Mouse (Mus musculus): ENCODE data around the gene Pxdc1.

Gene Pxdc1

DNA sequence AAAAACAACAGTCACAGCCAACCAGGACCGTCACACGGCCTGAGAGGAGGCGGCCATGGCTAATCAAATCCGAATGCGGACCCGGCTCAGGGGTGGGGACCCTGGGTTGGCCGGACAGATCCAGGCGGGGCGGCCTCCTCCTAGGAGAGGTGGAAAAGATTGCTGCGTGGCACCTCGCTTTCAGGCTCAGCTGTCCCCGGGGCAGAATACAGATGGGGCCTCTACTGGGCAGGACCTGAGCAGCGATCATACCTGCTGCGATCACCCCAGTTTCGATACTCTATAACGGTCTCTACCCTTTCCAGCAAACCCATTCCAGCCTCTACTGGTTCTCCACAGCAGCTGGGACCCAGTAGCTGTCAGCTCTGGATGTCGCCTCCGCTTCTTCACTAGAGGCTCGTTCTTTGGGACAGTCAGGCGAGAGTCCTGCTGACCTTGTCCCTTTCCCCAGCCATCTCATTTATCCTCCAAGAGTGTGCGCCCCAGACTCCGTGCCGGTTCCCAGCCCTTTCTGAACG, 1.8 kb downstream of the Pxdc1 start:
- DNase-seq (ENCODE audit: extremely low read depth, insufficient read length, low spot score) = no peak

DNA sequence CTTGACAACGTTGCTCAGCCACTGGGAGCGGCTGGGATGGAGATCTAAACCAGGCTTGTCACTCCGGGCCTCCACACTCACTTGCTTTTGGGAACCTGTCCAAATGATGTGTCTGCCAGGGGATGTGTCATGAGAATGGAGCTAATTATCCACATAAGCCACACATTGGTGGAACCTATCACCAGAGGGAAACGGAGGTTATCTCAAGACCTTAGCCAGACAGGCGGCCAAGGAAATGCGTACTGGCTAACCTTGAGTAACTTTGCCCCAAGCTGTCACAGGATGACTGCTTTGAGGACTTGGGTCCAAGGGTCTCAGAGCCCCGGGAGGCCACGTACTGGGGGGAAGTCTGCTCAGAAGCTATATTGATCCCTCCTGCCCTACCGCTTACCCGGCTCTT, 2.3 kb downstream of the Pxdc1 start:
- no peak for DNase-seq (ENCODE audit: extremely low read depth, insufficient read length, low spot score)

DNA sequence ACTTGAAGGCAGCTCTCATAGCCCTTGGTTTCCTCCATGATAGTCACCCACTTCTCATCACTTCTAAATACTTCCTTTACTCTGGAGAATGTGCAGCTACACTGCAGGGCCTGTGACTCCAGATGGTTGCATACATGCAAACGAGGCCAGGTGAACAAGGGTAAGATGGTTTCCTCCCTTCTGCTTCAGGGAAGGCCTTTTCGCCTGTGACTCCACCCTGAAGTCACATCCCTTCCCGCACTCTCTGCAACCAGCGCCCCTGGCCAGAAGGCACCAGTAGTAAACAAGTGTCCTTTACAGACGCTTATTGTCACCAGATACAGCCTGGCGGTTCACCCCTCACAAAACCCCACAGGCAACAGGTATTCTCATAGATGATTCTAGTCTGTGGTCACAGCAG, 2.9 kb downstream of the Pxdc1 start:
- no peak for DNase-seq (ENCODE audit: extremely low read depth, insufficient read length, low spot score)

DNA sequence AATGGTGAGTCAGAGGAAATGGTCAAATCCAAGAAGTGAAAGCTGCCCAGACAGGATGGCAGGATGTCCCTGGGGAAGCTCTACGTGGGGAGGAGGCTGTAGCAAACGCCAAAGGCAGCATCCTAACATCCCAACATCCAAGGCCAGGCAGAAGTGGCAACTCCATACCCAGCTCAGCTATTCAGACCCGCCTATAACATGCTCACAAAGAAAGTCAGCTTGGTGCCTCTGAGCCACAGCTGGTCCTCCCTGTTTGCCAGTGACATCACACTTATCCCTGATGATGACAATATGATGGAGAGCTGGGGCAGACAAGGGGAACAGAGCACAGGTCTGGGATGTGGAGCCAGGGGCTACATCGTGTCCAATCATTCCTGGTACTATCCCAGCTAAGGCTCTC, 5.5 kb downstream of the Pxdc1 start:
- no peak for DNase-seq (ENCODE audit: extremely low read depth, insufficient read length, low spot score)

DNA sequence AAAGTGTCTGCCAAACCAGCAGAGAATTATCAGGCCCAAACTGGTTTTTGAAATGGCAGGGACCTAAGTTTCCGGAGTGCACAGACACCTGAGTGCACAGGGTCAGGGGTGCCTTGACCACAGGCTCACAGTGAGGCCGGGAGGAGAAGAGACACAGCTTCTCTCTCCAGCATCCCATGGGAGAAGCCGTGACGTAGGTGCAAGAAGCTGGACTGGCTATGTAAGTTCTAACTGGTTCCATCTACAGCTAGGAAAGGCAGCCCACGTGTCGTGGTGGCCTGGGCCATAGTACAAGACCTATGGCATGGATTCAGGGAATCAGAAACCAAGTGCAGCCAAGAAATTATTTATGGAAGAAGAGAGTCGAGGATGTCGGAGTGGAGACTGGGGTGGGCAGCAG, 6.1 kb downstream of the Pxdc1 start:
- DNase-seq (ENCODE audit: extremely low read depth, insufficient read length, low spot score) = no peak

DNA sequence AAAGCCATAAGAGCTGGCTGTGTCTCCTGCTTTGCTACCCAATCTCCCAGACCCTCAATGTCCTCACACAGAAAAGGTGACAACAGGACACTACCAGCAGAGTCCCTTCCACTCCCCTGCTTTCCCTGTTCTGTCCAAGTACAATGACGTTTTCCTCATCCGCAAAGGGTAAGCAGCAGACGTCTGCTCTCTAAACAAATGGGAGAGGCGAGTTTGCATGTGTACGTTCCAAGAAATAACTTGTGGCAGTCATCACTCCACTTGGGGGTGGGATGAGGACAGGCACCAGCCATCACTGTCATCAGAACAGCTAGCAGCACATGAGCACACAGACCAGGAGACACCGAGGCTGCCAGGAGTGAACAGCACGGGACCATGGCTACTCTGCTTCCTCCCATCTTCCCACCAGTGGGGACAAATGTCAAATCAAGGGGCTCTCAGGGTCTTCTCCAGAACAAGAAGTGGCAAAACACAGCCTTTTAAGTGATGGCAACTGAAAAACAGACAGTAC, 7.0 kb downstream of the Pxdc1 start:
- no peak for DNase-seq (ENCODE audit: extremely low read depth, insufficient read length, low spot score)

DNA sequence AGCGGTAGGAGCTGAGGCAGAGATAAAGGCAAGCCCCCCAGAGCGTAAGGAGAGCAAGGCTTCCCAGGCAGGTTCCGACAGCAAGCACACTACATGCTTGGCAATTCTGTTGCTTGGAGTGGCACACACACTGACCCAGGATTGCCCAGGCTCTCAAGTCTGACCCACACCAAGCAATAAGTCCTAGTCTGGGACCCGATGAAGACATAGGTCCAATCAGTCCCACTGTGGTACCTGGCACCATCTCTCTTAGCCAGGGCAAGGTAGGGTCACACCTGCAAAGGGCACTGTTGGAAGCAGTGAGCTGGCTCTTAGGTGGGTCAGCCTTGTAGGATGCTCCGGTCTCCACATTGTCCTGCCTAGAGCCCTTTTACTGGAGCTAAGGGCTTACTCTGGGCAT, 7.8 kb downstream of the Pxdc1 start:
- DNase-seq (ENCODE audit: extremely low read depth, insufficient read length, low spot score) = no peak

DNA sequence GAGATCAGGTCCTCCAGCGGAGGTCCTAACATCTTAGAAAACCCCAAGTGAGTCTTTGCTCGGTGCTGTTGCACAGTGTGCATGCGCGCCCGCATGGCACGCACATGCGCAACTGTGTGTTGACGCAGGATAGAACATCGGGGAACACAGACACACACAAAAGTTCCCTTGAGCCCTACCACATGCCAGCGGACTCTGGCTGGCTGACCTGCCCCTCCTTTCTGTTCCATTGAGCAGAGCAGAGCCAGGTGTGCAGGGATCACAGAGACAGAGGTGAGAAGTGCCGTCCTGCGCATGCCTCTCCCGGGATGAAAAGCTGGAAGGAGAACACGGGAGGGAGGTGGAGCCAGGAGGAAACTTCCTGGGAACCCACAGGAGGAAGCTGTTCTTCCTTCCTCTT, 8.9 kb downstream of the Pxdc1 start:
- DNase-seq (ENCODE audit: extremely low read depth, insufficient read length, low spot score) = no peak

DNA sequence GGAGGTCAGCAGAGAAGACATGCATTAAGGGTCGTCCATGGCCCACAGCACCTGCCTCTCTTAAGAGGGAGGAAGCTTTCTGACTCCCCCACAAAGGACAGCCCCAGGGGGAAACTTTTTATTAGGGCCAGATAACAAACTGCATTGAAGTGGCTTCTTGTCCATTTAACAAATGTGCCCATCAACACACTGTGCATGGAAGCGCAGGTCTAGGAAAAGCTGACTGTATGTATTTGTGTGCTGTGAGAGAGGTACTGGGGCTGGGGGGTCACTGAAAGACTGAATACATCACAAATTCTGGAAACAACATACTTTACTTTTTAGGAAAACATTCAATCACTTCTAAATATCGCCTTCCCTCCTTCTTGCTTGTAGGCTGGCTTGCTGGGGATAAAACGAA, 9.4 kb downstream of the Pxdc1 start:
- no peak for DNase-seq (ENCODE audit: extremely low read depth, insufficient read length, low spot score)

DNA sequence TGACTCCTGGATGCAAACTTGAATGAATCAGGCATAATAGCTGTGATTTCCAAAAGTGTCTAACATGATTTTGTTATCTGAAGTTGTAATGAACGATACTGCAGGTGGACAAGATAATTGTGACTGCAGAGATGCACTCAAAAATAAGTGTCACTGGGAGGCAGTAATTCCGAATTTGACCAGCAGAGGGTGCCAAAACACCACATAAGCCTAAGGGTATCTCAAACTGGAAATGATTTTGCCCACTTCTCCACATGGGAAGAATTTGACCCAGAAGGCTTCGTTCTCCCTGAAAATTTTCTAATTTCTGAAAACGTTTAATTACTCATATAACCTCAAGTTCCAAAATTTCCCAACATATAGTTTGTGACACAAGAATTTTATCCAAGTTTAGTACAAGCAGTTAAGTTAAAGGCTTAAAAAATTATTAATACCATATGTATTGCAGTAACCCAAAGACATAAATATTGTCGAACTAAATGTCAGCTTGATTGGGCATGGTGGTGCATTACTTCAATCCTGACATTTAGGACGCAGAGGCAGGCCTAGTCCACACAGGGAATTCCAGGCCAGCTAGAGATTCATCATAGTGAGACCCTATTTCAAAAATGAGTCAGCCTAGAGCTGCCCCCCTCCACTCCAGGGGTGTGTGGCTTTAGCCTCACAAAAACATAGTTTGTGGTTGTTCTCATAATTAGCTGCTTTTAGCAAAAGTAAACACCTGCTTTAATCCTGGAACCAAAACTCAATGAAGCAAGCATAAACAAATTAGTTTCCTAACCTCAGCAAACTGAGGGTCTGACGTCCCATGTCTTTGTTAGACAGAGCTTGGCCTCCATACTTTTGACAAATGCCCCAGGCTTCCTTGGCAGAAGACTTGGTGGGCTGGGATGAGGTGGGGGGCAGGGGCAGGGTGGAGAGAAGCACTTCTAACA, 10.1 kb downstream of the Pxdc1 start:
- DNase-seq (ENCODE audit: extremely low read depth, insufficient read length, low spot score) = no peak

DNA sequence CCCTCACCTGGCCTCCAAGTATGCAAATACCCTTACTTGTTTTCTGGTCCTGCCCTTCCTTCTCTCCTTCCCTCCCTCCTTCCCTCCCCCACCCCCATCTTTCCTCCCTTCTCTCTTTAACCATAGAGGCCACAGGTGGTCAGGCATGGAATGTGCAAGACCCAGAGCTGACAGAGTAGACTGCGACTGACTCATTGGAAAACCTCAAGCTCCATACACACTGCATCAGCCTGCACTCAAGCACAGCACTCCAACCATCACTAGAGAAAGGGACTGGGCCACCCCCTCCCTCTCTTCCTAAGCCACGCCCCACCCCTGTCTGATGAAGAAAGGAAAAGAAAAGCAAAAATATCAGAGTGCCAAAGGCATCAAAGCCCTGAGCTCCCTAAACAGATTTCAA, 12.2 kb downstream of the Pxdc1 start:
- peak; percentile 71 for DNase-seq (ENCODE audit: extremely low read depth, insufficient read length, low spot score)

DNA sequence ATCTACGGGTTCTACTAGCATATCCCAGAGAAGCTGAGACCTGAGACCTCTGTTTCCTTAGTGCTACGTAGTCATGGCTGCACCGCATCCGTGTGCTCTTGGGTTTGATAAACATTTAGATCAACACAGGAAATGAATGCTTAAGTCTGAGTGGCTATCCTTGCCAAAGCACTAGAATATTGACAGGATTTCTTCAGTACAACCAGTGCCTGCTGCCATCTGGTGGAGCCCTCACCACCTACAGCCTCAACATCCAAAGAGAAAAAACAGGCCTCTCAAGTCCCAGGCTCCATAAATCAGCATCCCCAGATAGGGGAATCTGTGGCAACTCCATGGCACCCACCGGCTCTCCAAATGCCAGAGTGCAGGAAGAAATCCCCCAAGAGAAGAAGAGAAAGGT, 17.3 kb downstream of the Pxdc1 start:
- no peak for DNase-seq (ENCODE audit: extremely low read depth, insufficient read length, low spot score)

DNA sequence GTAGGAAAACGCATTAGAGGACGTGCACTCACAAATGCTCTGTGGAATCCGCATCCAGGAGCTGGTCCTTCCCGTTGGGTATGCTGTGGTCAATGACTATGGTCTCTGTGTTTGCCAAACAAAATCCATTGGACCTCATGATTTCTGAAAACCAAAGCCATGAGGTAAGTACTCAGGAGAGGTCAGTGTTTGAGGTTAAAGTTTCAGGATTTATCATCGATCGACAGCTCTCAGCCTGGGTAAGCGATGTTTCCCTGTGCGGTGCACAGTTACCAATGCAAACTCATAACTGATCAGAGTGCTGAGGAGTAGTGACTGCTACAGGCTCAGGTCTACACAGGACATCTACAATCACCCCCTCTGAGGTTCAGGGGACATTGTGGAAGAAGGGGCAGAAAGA, 23.0 kb downstream of the Pxdc1 start:
- DNase-seq (ENCODE audit: extremely low read depth, insufficient read length, low spot score) = no peak

DNA sequence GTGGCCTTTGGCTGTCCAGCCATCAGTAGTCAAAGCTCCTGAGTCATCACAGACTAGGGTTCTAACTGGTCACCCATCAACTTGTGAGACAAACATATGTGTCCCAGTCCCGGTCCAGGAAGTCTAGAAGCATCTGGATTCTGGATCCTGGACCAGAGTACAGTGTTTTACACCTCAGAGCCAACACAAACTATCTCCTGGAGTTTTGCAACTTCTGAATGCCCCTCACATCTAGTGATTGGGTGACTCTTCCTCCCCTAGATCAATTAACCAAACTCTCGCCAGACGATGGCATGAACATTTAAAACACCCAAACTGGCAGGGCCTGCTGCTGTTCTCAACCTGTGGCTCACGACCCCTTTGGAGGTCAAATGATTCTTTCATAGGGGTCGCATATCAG, 23.5 kb downstream of the Pxdc1 start:
- DNase-seq (ENCODE audit: extremely low read depth, insufficient read length, low spot score) = no peak

DNA sequence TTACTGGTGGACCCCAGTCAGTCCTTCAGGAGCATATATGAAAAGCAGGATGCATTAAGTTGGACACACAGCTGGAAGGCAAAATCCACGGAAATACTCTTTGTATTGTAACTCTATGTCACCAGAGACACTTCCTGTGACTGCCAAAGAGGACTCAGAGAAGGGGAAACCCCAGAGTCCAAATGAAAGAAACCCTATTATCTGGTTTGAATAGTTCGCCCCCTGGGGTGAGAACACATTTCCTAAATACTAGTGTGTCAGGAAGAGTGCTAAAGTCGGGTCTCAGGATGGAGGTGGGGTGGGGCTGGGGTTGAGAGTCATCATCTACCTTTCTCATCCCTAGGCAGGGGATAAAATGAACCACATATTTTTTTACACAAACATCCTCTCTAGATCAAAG, 25.8 kb downstream of the Pxdc1 start:
- DNase-seq (ENCODE audit: extremely low read depth, insufficient read length, low spot score) = no peak

DNA sequence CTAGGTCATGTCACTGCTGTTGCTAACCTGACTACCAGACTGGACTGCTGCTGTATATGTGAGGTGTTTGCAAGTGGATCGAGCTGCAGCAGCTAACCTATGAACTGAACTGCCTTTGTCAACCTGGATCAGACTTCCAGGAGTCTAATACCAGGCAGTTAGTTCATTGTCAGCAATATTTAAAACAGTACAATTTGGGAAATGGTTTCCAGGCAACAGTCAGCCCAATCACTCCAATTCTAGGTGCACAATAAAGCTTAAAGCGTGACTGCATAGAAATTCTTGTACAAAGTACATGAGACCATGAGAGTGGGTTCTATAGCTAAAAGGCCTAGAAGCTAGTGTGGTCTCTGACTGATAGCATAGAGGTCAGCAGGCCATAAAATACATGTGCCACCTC, 28.9 kb downstream of the Pxdc1 start:
- DNase-seq (ENCODE audit: extremely low read depth, insufficient read length, low spot score) = no peak

DNA sequence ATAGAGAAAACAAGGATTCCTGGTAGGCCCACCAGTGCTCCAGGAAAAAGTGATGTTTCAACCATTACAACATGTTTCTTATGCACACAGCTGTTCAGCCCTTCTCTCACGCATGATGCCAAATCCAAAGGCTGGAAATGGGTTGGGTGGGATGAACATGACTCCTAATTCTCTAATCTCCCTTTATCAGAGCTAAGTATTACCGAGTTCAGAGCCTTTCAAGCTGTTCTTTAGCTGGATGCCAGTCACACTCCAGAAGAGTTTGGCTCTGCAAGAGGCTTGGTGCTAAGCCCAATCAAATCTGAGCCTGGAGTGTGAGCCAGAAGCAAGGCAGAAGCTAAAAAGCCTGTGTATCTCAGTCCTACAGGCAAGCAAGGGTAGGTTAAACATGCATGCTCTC, 40.9 kb downstream of the Pxdc1 start:
- DNase-seq (ENCODE audit: extremely low read depth, insufficient read length, low spot score) = no peak

DNA sequence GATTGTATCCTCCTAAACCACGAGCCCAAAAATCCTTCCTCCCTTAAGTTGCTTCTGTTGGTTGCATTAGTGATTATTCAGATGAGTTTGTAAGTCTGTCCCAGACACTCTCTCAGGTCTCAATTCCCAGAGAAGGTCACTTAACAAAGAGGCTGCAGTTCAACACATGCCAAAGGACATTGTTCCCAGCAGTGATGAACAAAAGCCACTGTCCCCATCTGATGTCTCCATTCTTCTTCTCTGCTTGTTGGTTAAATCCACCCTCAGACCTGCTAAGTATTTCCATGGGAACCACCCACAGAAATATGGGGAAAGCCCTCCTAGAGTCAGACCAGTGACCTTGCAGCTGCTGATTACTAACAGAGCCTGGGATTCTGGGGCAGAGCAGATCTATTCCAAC, 43.6 kb downstream of the Pxdc1 start:
- DNase-seq (ENCODE audit: extremely low read depth, insufficient read length, low spot score) = no peak

DNA sequence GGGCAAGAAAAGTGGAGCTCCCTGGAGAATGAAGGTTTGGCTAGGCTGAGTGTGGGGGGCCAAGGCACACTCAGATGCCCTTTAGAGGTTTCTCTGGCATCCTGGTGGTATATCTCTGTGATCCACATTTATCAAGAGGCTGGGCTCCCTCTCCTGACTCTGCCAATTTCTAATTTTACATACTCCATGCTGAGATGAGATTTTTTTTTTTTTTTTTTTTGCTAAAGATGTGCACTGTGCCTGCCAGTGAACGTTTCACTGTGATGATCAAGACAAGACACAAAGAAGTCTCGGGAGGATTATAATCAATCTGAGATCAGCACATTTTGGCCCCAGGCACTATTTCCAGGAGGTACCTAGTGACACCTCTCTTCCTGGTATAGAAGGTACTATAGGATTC, 46.2 kb downstream of the Pxdc1 start:
- DNase-seq (ENCODE audit: extremely low read depth, insufficient read length, low spot score) = no peak

DNA sequence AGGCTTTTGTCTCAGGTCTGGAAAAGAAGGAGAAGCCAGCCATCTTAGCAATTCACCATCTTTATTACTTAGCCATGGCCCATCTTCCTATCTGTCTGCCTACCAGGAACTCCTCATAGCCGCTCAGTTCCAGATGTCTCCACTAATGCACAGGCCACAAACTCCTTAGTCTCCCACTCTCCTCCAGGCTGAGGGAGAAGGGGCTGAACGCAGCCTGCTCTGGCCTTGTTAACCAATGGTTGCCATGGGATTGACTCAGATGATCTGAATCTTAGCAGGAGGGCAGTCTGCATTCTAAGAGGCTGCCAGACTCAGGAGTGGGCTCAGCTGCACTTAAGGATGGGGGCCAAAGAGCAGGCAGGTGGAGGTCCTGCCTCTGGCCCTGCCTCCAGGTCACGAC, 47.4 kb downstream of the Pxdc1 start:
- no peak for DNase-seq (ENCODE audit: extremely low read depth, insufficient read length, low spot score)

DNA sequence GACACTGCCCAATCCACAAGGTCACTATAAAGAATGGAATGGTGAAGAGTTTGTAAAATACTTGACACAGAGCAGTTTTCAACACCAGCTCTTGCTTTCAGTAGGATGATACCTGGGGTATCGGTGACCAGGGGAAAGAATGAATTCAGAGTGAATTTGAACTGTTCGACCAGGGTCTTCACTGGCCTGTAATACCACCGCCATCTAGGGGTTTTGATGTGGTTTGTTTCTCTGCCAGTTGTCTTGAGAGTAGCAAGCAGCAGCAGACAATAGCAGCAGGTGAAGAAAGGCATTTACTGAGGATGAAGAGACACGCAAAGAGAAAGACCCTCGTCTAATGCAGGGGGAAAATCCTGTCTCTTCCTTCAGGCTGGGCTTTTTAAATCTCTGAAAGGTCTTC, 48.1 kb downstream of the Pxdc1 start:
- no peak for DNase-seq (ENCODE audit: extremely low read depth, insufficient read length, low spot score)

DNA sequence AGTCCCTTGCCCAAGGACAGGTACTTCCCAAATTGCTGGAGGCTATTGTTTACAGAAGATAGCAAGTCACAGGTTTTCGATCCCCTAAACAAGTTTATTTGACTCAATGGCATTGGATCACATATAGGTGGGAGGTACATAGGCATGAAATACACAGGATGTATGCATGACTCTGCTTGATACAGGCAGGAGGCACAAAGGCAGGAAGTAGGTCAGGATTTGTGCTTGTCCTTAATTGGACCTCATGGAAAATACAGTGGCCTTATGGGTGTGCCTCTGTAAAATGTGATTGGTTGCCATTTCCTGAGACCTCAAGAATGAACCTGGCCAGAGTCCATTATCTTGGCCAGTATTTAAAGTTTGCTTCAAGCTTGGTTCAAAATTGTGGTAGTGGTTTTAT, 48.9 kb downstream of the Pxdc1 start:
- DNase-seq (ENCODE audit: extremely low read depth, insufficient read length, low spot score) = no peak

Data from 3134 (cell line).